Mouse (Mus musculus) activated CD4-positive, CD25-positive, alpha-beta regulatory T cell (primary cell): Measurements from ENCODE around the gene Zbtb12. TPM values are rescaled to one million over a fixed set of nuclear protein-coding genes. Genes with fewer than 3 reads are reported as not detected.

Experiments used
- polyA plus RNA-seq, 2 experiments: library from polyadenylated mRNA; unstranded; fragments of 100-300 nt; shearing (Covaris generic); gene quantifications; one replicate each; pipeline ENCODE4 v1.2.1; 2017

The Zbtb12 gene
- under 1 TPM; 0.16 to 0.74 TPM for polyA plus RNA-seq

GRCm38 (mm10) chr17:34879336-34879879 is at the start of gene Zbtb12:
Gene Zbtb12 (plus strand): TSS chr17:34879483.

DNA sequence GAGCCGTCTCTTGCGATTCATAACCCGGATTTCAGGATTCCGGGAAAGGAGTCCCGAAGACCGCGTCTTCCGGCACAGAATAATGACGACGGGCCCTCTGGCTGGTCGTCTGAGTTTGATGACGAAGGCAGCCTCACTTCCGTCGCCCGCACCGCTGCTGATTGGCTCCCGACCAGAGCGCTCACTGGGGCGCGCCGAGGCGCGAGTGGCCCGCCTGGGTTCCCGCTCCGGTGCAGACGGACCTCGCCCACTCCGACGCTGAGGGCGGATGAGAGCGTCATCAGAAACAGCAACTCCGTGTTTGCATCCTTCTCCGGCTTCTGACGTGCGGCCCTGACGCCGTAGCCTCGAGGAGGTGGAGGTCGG is 42.4 kb upstream of the Zbtb12 start, which contains the start of the genes Stk19 and Dxo:
Stk19 (minus strand) TSS at position 90 of the 366 bp plus-strand sequence.
Dxo (plus strand) TSS at position 164 of the 366 bp plus-strand sequence.

DNA sequence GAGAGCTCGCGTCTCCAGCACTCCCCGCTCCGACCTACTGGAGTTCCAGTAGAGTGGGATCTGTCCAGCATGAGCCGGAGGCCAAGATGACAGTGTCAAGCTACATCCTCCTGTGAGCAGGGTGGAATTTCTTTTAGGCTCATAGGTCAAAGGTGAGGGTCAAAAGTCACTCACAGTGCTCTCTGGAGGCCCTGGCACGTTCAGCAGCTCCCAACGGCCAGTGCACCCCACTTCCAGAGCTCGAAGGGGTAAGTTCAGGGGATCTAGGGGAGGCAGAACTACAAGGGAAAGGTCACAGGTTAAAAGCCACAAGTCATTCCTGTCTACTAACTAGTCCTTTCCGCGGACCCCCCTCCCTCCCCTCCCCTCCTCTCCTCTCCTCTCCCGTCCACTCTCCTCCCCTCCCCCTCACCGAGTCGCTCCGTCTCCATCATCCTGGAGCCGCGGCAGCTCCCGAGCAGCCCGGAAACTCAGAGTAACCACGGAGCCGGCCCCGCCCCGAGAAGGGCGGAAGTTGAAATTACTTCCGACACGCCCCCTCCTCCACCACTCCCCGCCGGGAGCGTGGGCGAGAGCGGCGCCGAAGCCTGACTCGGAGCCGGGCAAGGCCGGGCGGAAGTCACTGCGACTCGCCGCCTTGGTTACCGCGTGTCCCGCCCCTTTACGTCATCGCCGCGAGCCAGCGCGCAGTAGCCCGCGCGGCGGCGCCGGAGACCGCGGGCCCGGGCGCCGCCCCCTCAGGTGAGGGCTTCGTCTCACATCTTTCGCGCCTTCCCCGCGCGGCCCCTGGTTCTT is 29.4 kb upstream of the Zbtb12 start, which contains the start of the genes Skiv2l and Nelfe:
Skiv2l (minus strand) TSS at position 489 of the 795 bp plus-strand sequence.
Nelfe (plus strand) TSS at position 670 of the 795 bp plus-strand sequence.

DNA sequence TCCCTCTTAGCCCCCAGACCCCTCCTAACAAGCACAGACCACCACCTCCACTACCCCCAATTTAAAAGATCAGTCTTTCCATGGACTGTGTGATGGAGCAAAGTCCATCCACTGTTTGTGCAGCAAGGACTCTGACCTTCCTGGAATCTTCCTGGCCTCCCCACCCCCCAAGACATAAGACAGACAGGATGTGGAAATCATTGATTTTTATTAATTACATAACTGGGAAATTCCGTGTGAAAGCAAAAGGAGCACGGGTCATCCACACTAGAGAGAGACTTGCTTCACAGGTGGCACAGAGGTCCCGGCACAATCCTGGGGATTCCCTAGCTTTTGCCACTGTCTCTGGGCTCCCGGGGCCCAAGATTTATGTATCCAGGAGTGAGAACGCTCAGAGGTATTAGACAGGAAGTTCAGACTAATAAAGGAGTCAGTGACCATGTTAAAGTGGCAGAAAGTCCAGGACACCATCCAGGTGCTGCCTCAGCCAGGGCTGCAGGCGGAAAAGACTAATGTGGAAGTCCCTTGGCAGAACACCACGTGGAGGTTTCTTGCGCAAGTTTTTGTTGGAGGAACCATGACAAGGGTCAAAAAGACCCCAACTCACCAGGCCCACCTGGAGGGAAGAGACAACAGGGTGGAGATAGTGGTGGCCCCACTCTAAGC is 16.7 kb upstream of the Zbtb12 start, which contains the start of gene Cfb:
Cfb (minus strand) TSS at position 103 of the 666 bp plus-strand sequence.

GRCm38 (mm10) chr17:34881683-34882310 is 2.5 kb downstream of the Zbtb12 start, which contains the start of gene Gm20547:
Gene Gm20547 (minus strand): TSS chr17:34882042.

DNA sequence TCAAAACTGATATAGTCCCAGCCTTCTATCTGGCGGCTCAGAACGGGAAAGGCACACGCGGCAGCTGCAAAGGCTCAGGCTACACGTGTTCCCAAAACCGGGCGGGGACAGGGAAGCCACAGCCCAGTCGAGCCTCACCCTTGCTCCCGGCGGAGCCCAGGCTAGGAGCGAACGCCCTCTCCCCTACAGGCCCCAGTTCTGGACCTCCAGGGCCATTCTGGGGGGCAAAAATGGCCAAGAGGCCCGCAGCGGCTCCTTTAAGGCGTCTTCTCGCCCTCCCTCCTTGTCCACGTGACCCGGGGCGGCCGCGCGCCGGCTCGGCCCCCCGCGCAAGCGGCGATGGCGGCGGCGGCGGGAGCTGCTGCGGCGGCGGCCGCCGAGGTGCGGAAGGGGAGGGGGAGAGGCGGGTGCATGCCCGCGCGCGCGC is 18.9 kb downstream of the Zbtb12 start, which contains the start of the genes C2 and Ehmt2:
C2 (minus strand) TSS at position 106 of the 427 bp plus-strand sequence.
Ehmt2 (plus strand) TSS at position 310 of the 427 bp plus-strand sequence.

DNA sequence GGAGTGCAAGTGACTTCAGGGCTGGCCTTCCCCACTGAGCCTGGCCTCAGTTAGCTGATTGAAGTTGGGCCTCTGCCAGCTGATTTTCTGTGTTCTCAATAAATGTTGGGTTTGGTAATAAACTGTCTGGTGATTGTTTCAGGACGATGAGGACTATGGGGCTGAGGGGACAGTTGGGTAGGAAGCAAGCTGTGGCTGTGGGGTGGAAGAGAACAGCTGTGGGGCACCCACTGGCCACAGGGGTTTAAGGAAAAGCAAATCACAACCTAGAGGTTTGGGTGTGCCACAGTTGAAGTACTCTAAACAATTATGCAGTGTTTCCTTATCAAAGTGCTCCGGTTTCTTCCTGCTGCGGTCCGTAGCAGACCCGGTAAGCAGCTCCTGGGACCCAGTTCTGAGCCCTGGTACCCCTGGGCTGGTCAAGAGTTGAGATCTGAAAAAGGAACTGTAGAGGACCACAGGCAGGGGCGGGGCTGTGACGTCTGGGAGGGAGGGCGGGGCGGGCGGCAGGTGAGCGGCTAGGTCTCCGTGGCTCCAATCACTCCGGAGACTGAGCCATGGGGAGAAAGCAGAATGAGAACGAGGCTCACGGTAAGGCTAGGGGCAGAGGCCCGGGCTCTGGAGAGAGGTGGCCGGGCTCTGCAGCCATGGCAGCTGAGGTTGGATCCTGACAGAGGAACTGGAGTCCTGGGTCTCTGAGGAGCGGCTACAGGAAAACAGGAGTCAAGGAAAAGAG is 34.8 kb downstream of the Zbtb12 start, which contains the start of gene Slc44a4:
Slc44a4 (plus strand) TSS at position 537 of the 736 bp plus-strand sequence.

GRCm38 (mm10) chr17:34931061-34931734 is 51.9 kb downstream of the Zbtb12 start, which contains the start of gene Neu1:
Gene Neu1 (plus strand): TSS chr17:34931253.

Other genes starting within 250 kb of the Zbtb12 start
- gene Prrt1, start 249.9 kb upstream of the Zbtb12 start, polyA plus RNA-seq = 1 to 10 TPM; 1.4 to 1.6 TPM
- gene Fkbpl, start 234.7 kb upstream of the Zbtb12 start, polyA plus RNA-seq = 1 to 10 TPM; 3.3 to 6.0 TPM
- 10 to 100 TPM; 46.6 to 60.7 TPM for gene Atf6b, start 232.3 kb upstream of the Zbtb12 start, polyA plus RNA-seq
- under 1 TPM in 1 of 2 experiments, not detected in 1; 0.07 TPM for gene Tnxb, start 208.9 kb upstream of the Zbtb12 start, polyA plus RNA-seq
- 1 to 10 TPM in 1 of 2 experiments, not detected in 1; 3.0 TPM for gene C4b, start 135.6 kb upstream of the Zbtb12 start, polyA plus RNA-seq
- not detected for gene Cyp21a1, start 74.9 kb upstream of the Zbtb12 start, polyA plus RNA-seq
- 10 to 100 TPM; 37.4 to 47.4 TPM for gene Stk19, start 42.5 kb upstream of the Zbtb12 start, polyA plus RNA-seq
- gene Dxo, start 42.5 kb upstream of the Zbtb12 start, polyA plus RNA-seq = 10 to 100 TPM; 47.0 to 49.6 TPM
- 100 to 1,000 TPM in 1 of 2 experiments, 10 to 100 TPM in 1; 81.8 to 107 TPM for gene Skiv2l, start 29.3 kb upstream of the Zbtb12 start, polyA plus RNA-seq
- gene Nelfe, start 29.1 kb upstream of the Zbtb12 start, polyA plus RNA-seq = 10 to 100 TPM; 37.9 to 46.0 TPM
- gene Cfb, start 17.0 kb upstream of the Zbtb12 start, polyA plus RNA-seq = 1 to 10 TPM; 1.8 to 8.9 TPM
- gene Gm20547, start 2.6 kb downstream of the Zbtb12 start, polyA plus RNA-seq = not detected
- 1 to 10 TPM; 1.6 to 4.0 TPM for gene C2, start 18.8 kb downstream of the Zbtb12 start, polyA plus RNA-seq
- 10 to 100 TPM; 60.3 to 72.7 TPM for gene Ehmt2, start 19.0 kb downstream of the Zbtb12 start, polyA plus RNA-seq
- not detected for gene Slc44a4, start 35.0 kb downstream of the Zbtb12 start, polyA plus RNA-seq
- gene Neu1, start 51.8 kb downstream of the Zbtb12 start, polyA plus RNA-seq = 10 to 100 TPM; 55.1 to 60.0 TPM
- gene Hspa1b, start 79.8 kb downstream of the Zbtb12 start, polyA plus RNA-seq = 10 to 100 TPM in 1 of 2 experiments, under 1 TPM in 1; 0.70 to 78.1 TPM
- gene Gm20481, start 90.4 kb downstream of the Zbtb12 start, polyA plus RNA-seq = 1 to 10 TPM in 1 of 2 experiments, not detected in 1; 2.5 TPM
- gene Hspa1a, start 92.7 kb downstream of the Zbtb12 start, polyA plus RNA-seq = 10 to 100 TPM in 1 of 2 experiments, not detected in 1; 18.3 TPM
- gene Hspa1l, start 93.2 kb downstream of the Zbtb12 start, polyA plus RNA-seq = under 1 TPM; 0.27 to 0.50 TPM
- 10 to 100 TPM; 79.0 to 93.1 TPM for gene Lsm2, start 102.4 kb downstream of the Zbtb12 start, polyA plus RNA-seq
- gene Vars, start 121.5 kb downstream of the Zbtb12 start, polyA plus RNA-seq = 100 to 1,000 TPM; 126 to 153 TPM
- under 1 TPM in 1 of 2 experiments, not detected in 1; 0.52 TPM for gene Vwa7, start 137.1 kb downstream of the Zbtb12 start, polyA plus RNA-seq
- gene Sapcd1, start 148.5 kb downstream of the Zbtb12 start, polyA plus RNA-seq = under 1 TPM; 0.36 to 0.48 TPM
- gene Msh5, start 167.3 kb downstream of the Zbtb12 start, polyA plus RNA-seq = 1 to 10 TPM in 1 of 2 experiments, under 1 TPM in 1; 0.87 to 2.6 TPM
- 100 to 1,000 TPM; 647 to 661 TPM for gene Clic1, start 170.5 kb downstream of the Zbtb12 start, polyA plus RNA-seq
- gene Ddah2, start 179.6 kb downstream of the Zbtb12 start, polyA plus RNA-seq = 1 to 10 TPM in 1 of 2 experiments, under 1 TPM in 1; 0.83 to 2.7 TPM
- not detected for gene Ly6g6c, start 185.9 kb downstream of the Zbtb12 start, polyA plus RNA-seq
- gene Mpig6b, start 186.7 kb downstream of the Zbtb12 start, polyA plus RNA-seq = not detected
- gene Ly6g6e, start 197.4 kb downstream of the Zbtb12 start, polyA plus RNA-seq = under 1 TPM in 1 of 2 experiments, not detected in 1; 0.15 TPM
- gene Ly6g6d, start 198.6 kb downstream of the Zbtb12 start, polyA plus RNA-seq = not detected
- under 1 TPM in 1 of 2 experiments, not detected in 1; 0.26 TPM for gene Ly6g6f, start 206.1 kb downstream of the Zbtb12 start, polyA plus RNA-seq
- gene Abhd16a, start 209.8 kb downstream of the Zbtb12 start, polyA plus RNA-seq = 10 to 100 TPM; 59.7 to 60.5 TPM
- under 1 TPM in 1 of 2 experiments, not detected in 1; 0.36 TPM for gene Ly6g5c, start 228.8 kb downstream of the Zbtb12 start, polyA plus RNA-seq
- 1 to 10 TPM; 3.4 to 9.5 TPM for gene Ly6g5b, start 235.9 kb downstream of the Zbtb12 start, polyA plus RNA-seq
- gene Gpank1, start 242.0 kb downstream of the Zbtb12 start, polyA plus RNA-seq = 10 to 100 TPM; 53.8 to 59.4 TPM
- 100 to 1,000 TPM; 351 to 388 TPM for gene Csnk2b, start 242.6 kb downstream of the Zbtb12 start, polyA plus RNA-seq
- gene D17H6S53E, start 246.9 kb downstream of the Zbtb12 start, polyA plus RNA-seq = 1 to 10 TPM in 1 of 2 experiments, under 1 TPM in 1; 0.88 to 2.4 TPM